Mouse (Mus musculus) hindbrain, embryonic 12.5 days (tissue): ENCODE data around the gene Adgrg5. TPM values are rescaled to one million over a fixed set of nuclear protein-coding genes. Genes with fewer than 3 reads are reported as not detected.

Experiments
- ATAC-seq: fragments of 200-750 bp; cut with Nextera tagmentation; 2 replicates; pipeline ENCODE4 v1.8.0; 2017; ENCODE audit warnings: moderate TSS enrichment; ENCODE audit not compliant: low FRiP score
- H3K27ac ChIP-seq: fragments of 300-500 bp; sonication (generic); 2 replicates; pipeline ENCODE4 v1.5.1; 2016; ENCODE audit warnings: mild to moderate bottlenecking
- H3K27me3 ChIP-seq: fragments of 300-500 bp; sonication (generic); 2 replicates; pipeline ENCODE4 v1.6.1; 2016; ENCODE audit warnings: mild to moderate bottlenecking
- H3K36me3 ChIP-seq: fragments of 300-500 bp; sonication (generic); 2 replicates; pipeline ENCODE4 v1.6.1; 2016; ENCODE audit warnings: mild to moderate bottlenecking
- H3K4me1 ChIP-seq: fragments of 300-500 bp; sonication (generic); 2 replicates; pipeline ENCODE4 v1.6.1; 2016
- H3K4me2 ChIP-seq: fragments of 300-500 bp; sonication (generic); replicated peaks from 2 replicates; pipeline ENCODE4 v1.6.1; 2016; ENCODE audit warnings: mild to moderate bottlenecking
- H3K4me3 ChIP-seq: fragments of 300-500 bp; sonication (generic); 2 replicates; pipeline ENCODE4 v1.5.1; 2016; ENCODE audit warnings: mild to moderate bottlenecking
- H3K9ac ChIP-seq: fragments of 300-500 bp; sonication (generic); 2 replicates; pipeline ENCODE4 v1.6.1; 2016; ENCODE audit warnings: mild to moderate bottlenecking, moderate library complexity
- H3K9me3 ChIP-seq: fragments of 300-500 bp; sonication (generic); replicated peaks from 2 replicates; pipeline ENCODE4 v1.6.1; 2016; ENCODE audit warnings: mild to moderate bottlenecking
- WGBS: fragments of 180-500 bp; shearing (Covaris S2); methylation state at CpG from one replicate; pipeline ENCODE4 v1.1.7; 2016; 5-methylcytosine and 5-hydroxymethylcytosine counted together
- polyA plus RNA-seq: library from polyadenylated mRNA; unstranded; fragments of >200 nt; fragmentation: Nextera tagmentation; extraction: Ambion mirVana; gene quantifications from 2 replicates; pipeline ENCODE4 v1.2.1, GENCODE M21; 2016

The Adgrg5 gene
- polyA plus RNA-seq, 1 experiment from 2014 or later: 0.12 TPM

- Histone ChIP-seq H3K27me3 (no peaks in the 10 kb centered on the region), H3K9me3 (no peaks in the 10 kb centered on the region), H3K4me1 (no peaks in the 10 kb centered on the region), H3K4me2 (no peak overlapping the region), H3K36me3 (no peaks in the 10 kb centered on the region), H3K4me3 (no peak overlapping the region), H3K27ac (no peak overlapping the region), H3K9ac (no peak overlapping the region)
- 79% methylated on average over 7 of the region's 7 CpGs for WGBS
- no peak for ATAC-seq
These were observed 30.3 kb downstream of the Adgrg5 start for GRCm38 (mm10) chr8:94953624-94954367.

GRCm38 (mm10) chr8:94954368-94954737, 30.9 kb downstream of the Adgrg5 start:
- WGBS: 86% methylated on average over 7 of the region's 7 CpGs
- no peaks in the 10 kb centered on the region for H3K36me3 ChIP-seq
- no peaks in the 10 kb centered on the region for H3K4me1 ChIP-seq
- H3K4me3 ChIP-seq: no peak overlapping the region
- no peak overlapping the region for H3K27ac ChIP-seq
- no peaks in the 10 kb centered on the region for H3K27me3 ChIP-seq
- H3K9me3 ChIP-seq: no peaks in the 10 kb centered on the region
- no peak overlapping the region for H3K9ac ChIP-seq
- no peak for ATAC-seq
- no peak overlapping the region for H3K4me2 ChIP-seq

GRCm38 (mm10) chr8:94954921-94955758, 31.6 kb downstream of the Adgrg5 start:
- no peak overlapping the region for H3K9ac ChIP-seq
- no peaks in the 10 kb centered on the region for H3K4me1 ChIP-seq
- no peaks in the 10 kb centered on the region for H3K9me3 ChIP-seq
- WGBS: 48% methylated on average over 9 of the region's 9 CpGs
- no peaks in the 10 kb centered on the region for H3K27me3 ChIP-seq
- no peak for ATAC-seq
- H3K4me2 ChIP-seq: no peak overlapping the region
- no peak overlapping the region for H3K27ac ChIP-seq
- no peaks in the 10 kb centered on the region for H3K36me3 ChIP-seq
- H3K4me3 ChIP-seq: no peak overlapping the region

- no peak overlapping the region for H3K4me2 ChIP-seq
- no peaks in the 10 kb centered on the region for H3K9me3 ChIP-seq
- H3K4me1 ChIP-seq: no peaks in the 10 kb centered on the region
- no peaks in the 10 kb centered on the region for H3K36me3 ChIP-seq
- H3K4me3 ChIP-seq: no peak overlapping the region
- ATAC-seq: no peak
- H3K27me3 ChIP-seq: no peaks in the 10 kb centered on the region
- WGBS: 86% methylated on average over 1 of the region's 1 CpGs
- H3K9ac ChIP-seq: no peak overlapping the region
- H3K27ac ChIP-seq: no peak overlapping the region
These were observed 32.6 kb downstream of the Adgrg5 start for GRCm38 (mm10) chr8:94956078-94956574.

GRCm38 (mm10) chr8:94962201-94962600, 38.7 kb downstream of the Adgrg5 start:
- peaks cover 2% of the 10 kb centered on the region; the same call in 1 of the 2 replicates for H3K27me3 ChIP-seq
- no peak for ATAC-seq
- no peaks in the 10 kb centered on the region for H3K4me1 ChIP-seq
- H3K9ac ChIP-seq: no peak overlapping the region
- no peak overlapping the region for H3K27ac ChIP-seq
- no peaks in the 10 kb centered on the region for H3K9me3 ChIP-seq
- no peaks in the 10 kb centered on the region for H3K36me3 ChIP-seq
- no peak overlapping the region for H3K4me2 ChIP-seq
- no peak overlapping the region for H3K4me3 ChIP-seq
- WGBS: 91% methylated on average over 1 of the region's 1 CpGs

- H3K36me3 ChIP-seq: no peaks in the 10 kb centered on the region
- no peak overlapping the region for H3K4me2 ChIP-seq
- H3K27me3 ChIP-seq: peaks cover 2% of the 10 kb centered on the region; the same call in 1 of the 2 replicates
- no peak for ATAC-seq
- no peak overlapping the region for H3K27ac ChIP-seq
- no peak overlapping the region for H3K9ac ChIP-seq
- no peak overlapping the region for H3K4me3 ChIP-seq
- H3K4me1 ChIP-seq: no peaks in the 10 kb centered on the region
- 50% methylated on average over 10 of the region's 10 CpGs for WGBS
- no peaks in the 10 kb centered on the region for H3K9me3 ChIP-seq
These were observed 41.3 kb downstream of the Adgrg5 start for GRCm38 (mm10) chr8:94964828-94965227.

- Histone ChIP-seq H3K27ac (no peak overlapping the region), H3K4me2 (no peak overlapping the region), H3K9ac (no peak overlapping the region), H3K27me3 (peaks cover 2% of the 10 kb centered on the region; the same call in 1 of the 2 replicates), H3K36me3 (no peaks in the 10 kb centered on the region), H3K4me1 (no peaks in the 10 kb centered on the region), H3K4me3 (no peak overlapping the region), H3K9me3 (no peaks in the 10 kb centered on the region)
- WGBS: 21% methylated on average over 7 of the region's 7 CpGs
- no peak for ATAC-seq
These were observed 43.1 kb downstream of the Adgrg5 start for GRCm38 (mm10) chr8:94966578-94966977.

GRCm38 (mm10) chr8:94967071-94967470, 43.6 kb downstream of the Adgrg5 start:
- Histone ChIP-seq H3K36me3 (no peaks in the 10 kb centered on the region), H3K27me3 (peaks cover 2% of the 10 kb centered on the region; the same call in 1 of the 2 replicates), H3K4me3 (no peak overlapping the region), H3K4me1 (no peaks in the 10 kb centered on the region), H3K27ac (no peak overlapping the region), H3K9ac (no peak overlapping the region), H3K4me2 (no peak overlapping the region), H3K9me3 (no peaks in the 10 kb centered on the region)
- no peak for ATAC-seq
- 88% methylated on average over 4 of the region's 4 CpGs for WGBS

- no peaks in the 10 kb centered on the region for H3K4me1 ChIP-seq
- H3K4me2 ChIP-seq: no peak overlapping the region
- peaks cover 2% of the 10 kb centered on the region; the same call in 1 of the 2 replicates for H3K27me3 ChIP-seq
- H3K27ac ChIP-seq: no peak overlapping the region
- H3K36me3 ChIP-seq: no peaks in the 10 kb centered on the region
- no peaks in the 10 kb centered on the region for H3K9me3 ChIP-seq
- no peak overlapping the region for H3K9ac ChIP-seq
- ATAC-seq: no peak
- no peak overlapping the region for H3K4me3 ChIP-seq
- 86% methylated on average over 3 of the region's 3 CpGs for WGBS
These were observed 44.1 kb downstream of the Adgrg5 start for GRCm38 (mm10) chr8:94967554-94967953.

- Histone ChIP-seq H3K4me3 (no peak overlapping the region), H3K4me2 (no peak overlapping the region), H3K4me1 (peaks cover 17% of the 10 kb centered on the region), H3K9me3 (no peaks in the 10 kb centered on the region), H3K27me3 (peaks cover 12% of the 10 kb centered on the region; the same call in 1 of the 2 replicates), H3K27ac (no peak overlapping the region), H3K9ac (no peak overlapping the region), H3K36me3 (no peaks in the 10 kb centered on the region)
- ATAC-seq: no peak
- WGBS: 94% methylated on average over 9 of the region's 9 CpGs
These were observed 49.8 kb downstream of the Adgrg5 start for GRCm38 (mm10) chr8:94973270-94973669.

GRCm38 (mm10) chr8:94973786-94974185, 50.3 kb downstream of the Adgrg5 start:
- no peak for ATAC-seq
- H3K27ac ChIP-seq: no peak overlapping the region
- 80% methylated on average over 9 of the region's 9 CpGs for WGBS

GRCm38 (mm10) chr8:94974467-94975165, 51.1 kb downstream of the Adgrg5 start, which contains the start of gene Adgrg1:
Gene Adgrg1 (plus strand): TSS chr8:94974751.
- Histone ChIP-seq H3K4me3 (no peak within 1 kb of the TSS), H3K27ac (no peak within 1 kb of the TSS), H3K4me1 (peaks cover 21% of the 10 kb centered on the region), H3K9ac (no peak within 1 kb of the TSS), H3K36me3 (no peaks in the 10 kb centered on the region), H3K27me3 (peaks cover 12% of the 10 kb centered on the region; the same call in 1 of the 2 replicates), H3K4me2 (no peak within 1 kb of the TSS), H3K9me3 (no peaks in the 10 kb centered on the region)
- ATAC-seq: no peak
- WGBS: 55% methylated on average over 7 of the region's 7 CpGs

More at GRCm38 (mm10) chr8:94973786-94974185, 50.3 kb downstream of the Adgrg5 start:
- Histone ChIP-seq H3K4me2 (no peak overlapping the region), H3K4me1 (peaks cover 18% of the 10 kb centered on the region), H3K9ac (no peak overlapping the region), H3K9me3 (no peaks in the 10 kb centered on the region), H3K36me3 (no peaks in the 10 kb centered on the region), H3K4me3 (no peak overlapping the region), H3K27me3 (peaks cover 12% of the 10 kb centered on the region; the same call in 1 of the 2 replicates)
